Mouse (Mus musculus) liver, adult 2 months (tissue): ENCODE results near the gene Scin.

Experiments
- CTCF ChIP-seq: fragments of 200-500 bp; IDR thresholded peaks from 2 replicates; pipeline ENCODE4 v1.5.1; 2011; ENCODE audit warnings: low read depth, low read length, control low read depth
- POLR2A ChIP-seq: fragments of 200-500 bp; IDR thresholded peaks from 2 replicates; pipeline ENCODE4 v1.6.1; 2011; ENCODE audit warnings: low read length, control low read depth; ENCODE audit not compliant: insufficient read depth; ENCODE audit errors: extremely low read depth

GRCm38 (mm10) chr12:40027444-40027843 lies 106.6 kb downstream of the Scin start:
- TF ChIP-seq CTCF (no peak), POLR2A (no peak)
